Mouse (Mus musculus) hindlimb bud, embryonic 11.5 days (tissue): Measurements from ENCODE around the gene Ccno.

Experiments
- DNase-seq: peaks from one replicate; pipeline ENCODE4 v3.0.0-alpha.2; 2012; ENCODE audit warnings: low read depth, low spot score; ENCODE audit errors: extremely low spot score

Gene Ccno

DNA sequence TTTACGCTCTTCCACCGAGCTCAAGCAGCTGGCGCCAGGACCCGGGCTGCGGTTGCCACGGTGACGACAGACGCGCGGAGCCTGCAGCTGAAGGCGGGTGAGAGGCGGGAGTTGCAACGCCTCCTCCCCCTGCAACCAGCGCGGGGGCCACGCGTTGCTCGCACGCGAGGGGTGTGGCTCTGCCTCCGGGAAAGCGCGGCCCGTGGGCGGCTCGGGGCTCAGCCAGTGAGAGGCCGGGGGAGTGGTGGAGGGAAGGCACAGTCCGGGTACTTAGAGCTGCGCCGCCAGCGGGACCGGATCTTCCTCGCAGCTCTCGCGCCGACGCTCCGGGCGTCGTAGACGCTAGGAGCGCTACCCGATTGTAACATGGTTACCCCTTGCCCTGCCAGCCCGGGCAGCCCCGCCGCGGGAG lies at the start of gene Ccno:
Gene Ccno, plus strand, starts transcription at position 271 of the 412 bp plus-strand sequence.
- DNase-seq, result no peak

DNA sequence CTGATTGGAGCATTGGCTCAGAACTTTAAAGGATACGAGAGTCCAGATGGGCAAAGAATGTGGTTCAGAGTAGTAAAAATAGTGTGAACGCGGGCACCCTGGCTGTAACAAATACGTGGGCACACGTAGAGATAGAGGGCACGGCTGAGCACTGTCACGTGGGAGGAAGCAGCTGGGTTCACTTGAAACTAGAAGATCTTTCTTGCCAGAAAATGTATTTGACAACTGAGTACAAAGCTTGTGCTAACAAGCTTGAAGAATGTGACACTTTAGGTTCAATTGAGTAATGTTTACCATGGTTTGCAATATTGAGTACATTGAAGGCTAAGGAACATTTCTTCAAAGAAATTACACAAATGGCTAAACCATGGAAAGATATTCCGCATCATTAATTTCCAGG lies 49.5 kb upstream of the Ccno start:
- no peak for DNase-seq

DNA sequence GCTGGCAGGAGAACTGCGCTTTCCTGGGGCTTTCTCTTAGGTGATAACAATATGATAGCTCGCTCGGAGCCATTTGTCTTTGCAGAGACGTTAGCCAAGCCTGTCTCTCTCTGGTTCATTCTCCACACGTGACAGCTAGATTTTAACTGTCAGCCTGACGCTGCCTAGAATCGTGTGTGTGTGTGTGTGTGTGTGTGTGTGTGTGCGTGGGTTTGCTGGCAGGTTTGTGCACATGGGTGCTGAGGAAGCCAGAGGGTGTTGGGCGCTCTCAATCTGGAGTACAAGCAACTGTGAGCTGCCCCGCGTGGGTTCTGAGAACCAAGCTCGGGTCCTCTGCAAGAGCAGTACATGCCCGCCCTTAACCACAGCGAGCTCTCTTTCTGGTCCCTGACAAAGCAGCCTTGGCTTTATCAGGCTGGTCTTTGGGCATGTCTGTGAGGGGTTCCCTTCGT lies 45.7 kb upstream of the Ccno start:
- DNase-seq, result no peak

DNA sequence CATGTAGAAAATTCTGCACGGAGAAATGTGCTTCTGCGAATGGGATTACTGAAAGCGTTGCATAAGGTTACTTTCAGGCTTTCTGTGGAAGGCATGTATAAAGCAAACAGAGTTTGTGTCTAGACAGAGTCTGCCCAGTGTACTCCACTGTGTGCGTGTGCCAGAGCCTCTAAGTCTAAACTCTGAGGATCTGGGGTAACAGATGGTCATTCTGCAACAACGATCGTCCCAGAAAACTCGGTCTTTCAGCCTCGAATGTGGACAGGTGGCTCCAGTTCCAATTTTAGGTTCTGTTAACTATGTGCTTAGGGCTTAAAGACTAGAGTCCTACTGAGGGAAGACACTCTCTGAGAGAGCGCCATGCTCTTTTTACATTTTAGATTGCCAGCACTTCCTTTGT lies 42.3 kb upstream of the Ccno start:
- no peak for DNase-seq

DNA sequence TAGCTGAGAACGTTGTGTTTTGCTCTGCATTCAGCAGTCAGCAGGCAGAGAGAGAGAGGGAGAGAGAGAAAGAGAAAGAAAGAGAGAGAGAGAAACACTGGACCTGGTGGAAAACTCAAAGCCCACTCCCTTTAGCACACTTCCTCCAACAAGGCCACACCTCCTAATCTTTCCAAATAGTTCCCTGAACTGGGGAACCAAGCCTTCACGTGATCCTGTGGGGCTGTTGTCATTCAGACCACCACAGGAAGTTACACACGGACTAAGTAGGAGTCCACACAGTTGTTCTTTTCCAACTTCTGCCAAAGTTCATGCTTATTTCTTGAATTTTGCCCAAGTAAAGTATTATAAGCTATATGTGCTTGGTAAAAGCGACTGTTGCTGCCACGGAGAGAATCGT lies 41.7 kb upstream of the Ccno start:
- DNase-seq, result no peak

DNA sequence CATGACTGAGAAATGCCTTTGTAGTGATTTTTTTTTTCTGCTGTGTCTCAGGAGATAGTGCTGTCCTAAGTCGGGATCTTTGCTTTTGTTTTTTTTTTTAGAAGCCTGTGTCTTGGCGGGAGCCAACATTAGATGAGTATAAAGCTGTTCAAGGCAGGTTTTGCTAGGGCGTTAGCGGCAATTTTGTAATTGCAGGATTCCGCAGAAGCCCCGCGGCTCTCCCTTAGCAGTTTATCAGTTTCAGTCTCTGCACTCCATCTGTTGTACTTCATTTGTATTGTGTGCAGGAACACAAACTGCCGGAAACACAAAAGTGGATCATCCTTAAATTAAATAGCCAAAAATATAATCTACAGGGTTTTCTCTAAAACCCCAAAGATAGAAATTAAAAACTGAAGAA lies 33.5 kb upstream of the Ccno start:
- no peak for DNase-seq

DNA sequence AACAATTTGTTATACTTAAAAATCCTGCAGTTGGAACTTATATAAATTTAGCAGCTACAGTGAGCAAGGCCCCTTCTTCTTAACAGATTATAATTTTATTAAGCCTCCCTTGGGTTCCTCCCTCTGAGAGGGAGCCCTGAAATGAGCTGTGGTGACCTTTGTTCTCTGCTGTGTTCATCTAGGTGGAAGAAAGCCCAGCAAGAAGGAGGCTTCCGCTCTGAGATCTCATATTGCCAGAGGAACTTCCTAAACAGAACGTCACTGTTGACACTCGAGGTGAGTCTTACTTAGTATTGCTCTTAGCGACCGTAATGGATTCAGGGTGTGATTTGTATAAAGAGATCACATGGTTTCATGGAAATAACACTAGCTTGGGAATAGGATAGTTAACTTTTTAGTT lies 24.5 kb upstream of the Ccno start:
- DNase-seq, result no peak

DNA sequence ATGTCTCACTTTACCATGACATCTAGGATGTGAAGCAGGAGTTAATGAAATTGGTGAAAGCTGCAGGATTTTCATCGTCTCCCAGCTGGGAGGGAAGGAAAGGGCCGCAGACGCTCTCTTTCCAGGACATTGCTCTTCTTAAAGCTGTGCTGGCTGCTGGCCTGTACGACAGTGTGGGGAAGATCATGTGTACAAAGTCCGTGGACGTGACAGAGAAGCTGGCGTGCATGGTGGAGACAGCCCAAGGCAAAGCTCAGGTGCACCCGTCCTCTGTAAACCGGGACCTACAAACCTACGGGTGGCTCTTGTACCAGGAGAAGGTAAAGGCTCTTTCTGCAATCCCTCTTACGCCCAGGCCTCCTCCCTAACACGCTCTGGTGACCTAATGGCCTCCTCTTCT lies 23.2 kb upstream of the Ccno start:
- DNase-seq, result no peak

DNA sequence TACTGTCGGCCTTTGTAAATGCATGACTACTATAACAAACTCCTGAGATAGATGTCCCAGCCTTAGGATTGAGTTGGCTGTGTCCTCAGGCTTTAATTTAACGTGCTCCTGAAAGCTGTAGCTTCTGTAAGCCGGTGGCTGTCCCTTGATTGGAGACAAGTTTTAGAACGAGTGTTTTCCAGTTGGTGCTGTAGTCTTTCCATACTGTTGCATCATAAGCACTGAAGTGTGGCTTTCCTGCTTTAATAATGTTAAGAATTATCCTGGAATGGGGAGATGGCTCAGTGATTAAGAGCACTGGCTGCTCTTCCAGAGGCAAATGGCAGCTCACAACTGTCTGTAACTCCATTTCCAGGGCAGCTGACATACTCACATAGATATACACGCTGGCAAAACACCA lies 20.3 kb upstream of the Ccno start:
- no peak for DNase-seq

DNA sequence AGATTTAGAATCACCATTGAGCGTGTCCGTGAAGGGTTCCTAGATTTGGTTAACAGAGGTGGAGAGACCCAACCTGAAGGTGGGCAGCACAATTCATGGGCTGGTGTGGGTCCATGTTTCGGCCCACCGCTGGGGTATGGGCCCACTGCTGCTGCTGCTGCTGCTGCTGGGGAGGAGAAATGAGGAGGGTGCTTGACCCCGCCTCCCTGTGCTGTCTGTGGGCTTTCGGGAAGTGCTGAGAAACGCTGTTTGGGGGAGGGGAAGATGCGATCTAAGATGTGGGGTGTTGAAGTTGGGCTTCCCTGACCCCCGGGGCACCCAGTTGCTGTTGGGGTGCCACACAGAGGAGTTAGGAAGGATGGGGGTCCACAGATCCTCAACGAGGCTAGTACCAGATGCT lies 10.9 kb upstream of the Ccno start:
- DNase-seq, result no peak

DNA sequence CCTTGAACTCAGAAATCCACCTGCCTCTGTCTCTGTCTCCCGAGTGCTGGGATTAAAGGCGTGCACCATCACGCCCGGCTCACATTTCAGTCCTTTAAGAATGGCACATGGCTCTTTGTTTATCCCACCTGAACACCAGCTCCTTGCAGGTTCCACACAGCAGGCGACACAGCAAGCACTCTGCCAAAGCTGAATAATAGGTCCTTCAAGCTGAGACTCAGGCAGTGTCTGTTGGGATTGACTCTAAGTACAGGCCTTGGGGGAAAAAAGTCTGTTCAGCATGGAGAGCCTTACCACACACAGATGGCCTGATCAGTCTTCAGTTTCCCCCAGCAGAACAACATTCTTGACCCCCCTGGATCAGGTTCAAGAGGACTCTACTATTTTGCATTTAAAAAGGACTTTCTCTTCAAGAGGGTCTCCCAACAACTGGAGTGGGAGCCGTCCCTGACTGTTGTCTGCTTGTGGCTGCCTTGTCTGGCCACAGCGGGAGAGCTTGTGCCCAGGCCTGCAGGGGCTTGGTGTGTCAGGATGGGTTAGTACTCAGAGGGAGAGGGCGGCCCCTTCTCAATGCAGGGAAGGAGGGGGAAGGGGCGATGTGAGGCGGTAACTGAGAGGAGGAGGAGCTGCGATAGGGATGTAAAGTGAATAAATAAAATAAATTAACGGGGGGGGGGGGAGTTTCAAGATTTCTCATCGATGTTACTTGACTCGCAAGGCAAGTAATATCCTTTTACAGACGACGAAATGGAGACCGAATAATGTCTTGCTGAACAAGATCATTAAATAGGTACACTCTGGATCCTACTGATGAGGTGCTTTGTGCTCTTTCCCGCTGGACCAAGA lies 1.8 kb upstream of the Ccno start:
- DNase-seq, result no peak

DNA sequence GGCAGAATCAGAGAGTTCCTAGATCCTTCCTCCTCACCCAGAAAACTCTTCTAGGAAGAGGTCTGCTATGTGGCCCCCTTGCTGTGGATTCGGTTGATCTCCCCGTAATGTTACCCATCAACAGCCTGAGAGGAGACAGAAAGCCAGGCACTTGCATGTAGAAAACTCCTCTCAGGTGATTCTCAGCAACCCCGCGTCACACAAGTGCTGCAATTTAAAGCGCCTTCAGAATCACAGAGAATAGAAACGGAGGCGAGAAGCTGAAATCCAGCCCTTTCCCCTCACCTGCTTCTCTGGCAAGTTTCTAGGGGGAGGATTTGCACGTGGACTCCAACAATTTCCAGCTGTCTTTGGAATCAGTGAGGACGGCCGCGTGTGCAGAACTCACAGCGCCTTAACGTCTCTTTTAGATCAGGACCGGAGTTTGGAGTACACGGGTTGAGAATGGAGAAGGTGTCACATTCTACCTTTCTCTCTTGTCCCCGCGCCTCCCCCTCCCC lies 1.1 kb upstream of the Ccno start:
- no peak for DNase-seq

DNA sequence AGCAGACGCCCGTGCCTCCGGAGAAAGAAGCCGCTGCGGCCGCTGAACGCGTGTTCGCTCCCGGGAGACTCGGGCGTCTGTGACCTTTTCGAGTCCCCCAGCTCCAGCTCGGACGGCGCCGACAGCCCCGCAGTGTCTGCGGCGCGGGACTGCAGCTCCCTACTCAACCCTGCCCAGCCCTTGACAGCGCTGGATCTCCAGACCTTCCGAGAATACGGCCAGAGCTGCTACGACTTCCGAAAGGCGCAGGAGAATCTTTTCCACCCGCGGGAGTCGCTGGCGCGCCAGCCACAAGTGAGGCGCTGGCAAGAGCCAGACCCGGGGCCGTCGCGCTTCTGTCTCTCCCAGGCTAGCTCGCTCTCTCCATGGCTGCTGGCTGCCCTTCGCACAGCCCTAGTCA lies 389 bp downstream of the Ccno start:
- DNase-seq, result no peak

DNA sequence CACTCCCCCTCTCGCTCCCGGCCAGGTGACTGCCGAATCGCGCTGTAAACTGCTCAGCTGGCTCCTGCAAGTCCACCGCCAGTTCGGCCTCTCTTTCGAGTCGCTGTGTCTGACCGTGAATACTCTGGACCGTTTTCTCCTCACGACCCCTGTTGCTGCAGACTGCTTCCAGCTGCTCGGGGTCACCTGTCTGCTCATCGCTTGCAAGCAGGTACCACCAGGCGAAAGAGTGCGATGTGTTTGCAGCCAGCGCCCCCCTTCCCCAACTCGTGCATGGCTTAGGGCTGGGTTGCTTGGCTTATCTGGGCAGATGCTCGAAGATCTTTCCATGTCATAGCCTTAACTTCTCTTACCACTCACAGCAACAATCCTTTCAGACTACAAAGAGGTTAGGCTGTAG lies 1.3 kb downstream of the Ccno start:
- no peak for DNase-seq

DNA sequence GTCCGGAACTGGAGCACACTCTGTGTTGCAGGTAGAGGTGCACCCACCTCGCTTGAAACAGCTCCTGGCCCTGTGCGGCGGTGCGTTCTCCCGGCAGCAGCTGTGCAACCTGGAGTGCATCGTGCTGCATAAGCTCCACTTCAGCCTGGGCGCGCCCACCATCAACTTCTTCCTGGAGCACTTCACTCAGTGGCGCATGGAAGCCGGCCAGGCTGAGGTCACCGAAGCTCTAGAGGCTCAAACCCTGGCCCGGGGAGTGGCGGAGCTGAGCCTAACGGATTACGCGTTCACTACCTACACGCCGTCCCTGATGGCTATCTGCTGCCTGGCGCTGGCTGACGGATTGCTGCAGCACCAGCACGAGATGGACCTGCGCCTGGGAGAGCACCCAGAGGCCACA lies 1.9 kb downstream of the Ccno start:
- no peak for DNase-seq

DNA sequence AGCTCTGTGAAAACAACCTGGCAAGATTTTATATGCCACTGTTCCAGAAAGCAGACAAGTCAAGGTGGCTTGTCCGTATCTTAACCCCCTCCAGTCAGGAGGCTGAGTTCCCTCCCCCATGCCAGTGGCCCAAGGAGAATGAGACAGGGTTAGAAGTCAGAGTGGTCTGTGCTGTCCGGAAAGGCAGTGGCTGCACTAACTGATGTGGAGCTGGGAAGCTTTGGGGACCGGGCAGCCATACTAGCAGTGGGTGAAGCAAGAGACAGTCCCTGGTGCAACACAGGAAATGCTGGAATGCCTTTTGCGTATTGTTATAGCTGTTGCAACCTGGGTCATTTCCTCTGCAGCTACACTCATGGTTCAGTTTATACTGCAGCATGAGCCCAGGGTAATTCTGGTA lies 2.7 kb downstream of the Ccno start:
- no peak for DNase-seq

DNA sequence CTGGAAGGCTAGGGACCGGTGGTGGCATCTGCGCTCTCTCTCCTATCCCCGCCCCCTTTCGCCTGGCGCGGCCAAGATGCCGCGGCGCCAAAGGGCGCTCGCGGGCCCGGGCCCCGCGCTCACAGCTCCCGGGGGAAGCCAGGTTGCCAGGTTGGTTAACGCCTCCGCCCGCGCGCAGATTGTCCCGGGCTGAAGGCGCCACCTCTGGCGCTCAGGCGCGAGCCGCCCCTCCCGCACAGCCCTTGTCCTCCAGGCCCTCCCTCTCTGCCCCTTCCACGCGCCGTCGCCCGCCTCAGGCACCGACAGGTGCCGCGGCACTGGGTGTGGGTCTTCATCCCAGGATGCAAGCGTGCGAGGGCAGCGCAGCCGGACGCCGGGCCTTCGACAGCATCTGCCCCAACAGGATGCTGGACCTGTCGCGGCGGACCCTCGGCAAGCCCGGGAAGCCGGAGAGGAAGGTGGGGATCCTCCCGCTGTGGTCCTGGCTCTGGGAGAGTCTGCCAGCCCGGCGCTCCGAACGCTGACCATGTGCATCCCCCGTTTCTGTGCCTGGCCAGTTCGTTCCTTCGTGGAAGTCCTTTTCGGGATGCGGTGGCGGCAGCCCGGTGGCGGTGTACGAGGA lies 6.0 kb downstream of the Ccno start, which contains the start of gene Mcidas:
Gene Mcidas, plus strand, starts transcription at position 315 of the 622 bp plus-strand sequence.
- DNase-seq, result no peak

DNA sequence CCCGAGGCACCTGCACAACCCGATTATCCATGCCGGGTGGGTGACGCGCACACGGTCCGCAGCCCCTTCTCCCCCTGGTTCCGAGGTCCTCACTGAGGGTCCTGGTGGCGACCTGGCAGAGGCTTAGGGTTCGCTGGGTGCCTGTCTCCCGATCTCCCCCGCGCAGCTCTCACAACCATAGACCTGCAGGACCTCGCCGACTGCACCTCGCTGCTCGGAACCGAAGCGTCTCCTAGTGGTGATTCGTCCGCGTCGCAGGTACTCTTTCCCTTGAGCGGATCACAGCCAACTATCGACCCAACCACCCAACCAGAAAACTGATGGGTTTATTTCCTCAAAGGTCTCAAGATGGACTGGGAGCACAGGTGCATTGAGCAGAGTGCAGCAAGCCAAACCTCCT lies 6.6 kb downstream of the Ccno start:
- no peak for DNase-seq

DNA sequence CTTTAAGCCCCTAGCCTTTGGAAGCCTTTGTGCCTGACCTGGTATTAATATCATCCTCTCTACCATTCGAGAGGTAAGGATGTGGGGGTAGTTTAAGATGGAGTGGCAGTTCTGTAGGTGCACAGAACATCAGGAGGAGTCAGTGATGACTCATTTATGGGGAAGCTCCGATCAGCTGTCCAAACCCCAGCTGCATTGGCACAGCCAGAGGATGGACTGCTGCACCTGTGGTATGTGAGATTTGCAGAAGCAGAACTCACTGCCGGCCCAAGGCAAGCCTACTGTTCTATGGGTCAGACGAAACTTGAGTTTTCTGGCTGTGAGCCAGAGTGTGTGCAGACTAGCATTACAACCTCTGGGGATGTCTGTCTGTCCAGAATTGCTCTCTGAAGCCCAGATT lies 8.8 kb downstream of the Ccno start:
- DNase-seq, result no peak

DNA sequence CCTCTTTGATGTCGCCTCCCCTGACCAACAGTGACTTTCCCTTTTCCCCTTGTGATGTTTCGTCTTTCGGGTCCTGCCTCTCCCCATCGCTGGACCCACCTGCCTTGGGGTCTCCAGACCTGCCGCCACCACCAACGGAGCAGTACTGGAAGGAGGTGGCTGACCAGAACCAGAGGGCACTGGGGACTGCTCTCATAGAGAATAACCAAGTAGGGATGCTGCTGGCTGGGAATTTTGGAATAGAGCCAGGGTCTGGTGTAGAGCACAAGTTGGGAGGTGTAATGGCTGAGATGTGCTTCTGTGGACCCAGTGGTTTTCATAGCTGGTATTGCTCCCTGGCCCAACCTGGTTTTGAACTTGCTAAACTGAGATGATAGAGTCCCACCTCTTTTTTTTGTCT lies 9.8 kb downstream of the Ccno start:
- no peak for DNase-seq

DNA sequence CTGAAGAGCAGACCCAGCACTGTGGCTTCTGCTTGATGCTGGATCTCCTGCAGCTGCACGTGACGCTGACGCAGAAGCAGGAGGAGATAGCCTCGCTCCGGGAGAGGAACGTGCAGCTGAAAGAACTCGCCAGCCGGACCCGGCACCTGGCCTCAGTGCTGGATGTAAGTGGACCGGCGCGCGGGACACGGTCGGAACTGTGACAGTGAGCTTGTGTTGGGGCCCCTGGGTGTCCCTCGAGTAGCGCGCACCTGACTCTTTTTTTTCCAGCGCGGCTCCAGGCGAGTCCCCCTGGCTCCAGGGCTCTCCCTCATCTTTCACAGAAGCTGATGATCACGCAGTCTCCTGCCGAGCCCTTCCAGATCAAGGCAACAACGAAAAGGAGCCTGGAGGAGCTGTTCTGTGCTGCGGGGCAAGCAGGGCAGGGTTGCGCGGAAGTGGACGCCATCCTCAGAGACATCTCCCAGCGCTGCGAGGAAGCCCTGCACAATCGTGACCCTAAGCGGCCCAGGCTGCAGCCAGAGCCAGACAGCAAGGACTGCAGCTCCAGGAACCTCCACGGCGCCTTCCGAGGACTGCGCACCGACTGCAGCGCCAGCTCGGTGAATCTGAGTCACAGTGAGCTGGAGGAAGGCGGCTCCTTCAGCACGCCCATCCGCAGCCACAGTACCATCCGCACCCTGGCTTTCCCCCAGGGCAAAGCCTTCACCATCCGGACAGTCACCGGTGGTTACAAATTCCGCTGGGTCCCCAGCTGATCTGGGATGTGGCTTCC lies 11.0 kb downstream of the Ccno start:
- DNase-seq, result no peak

DNA sequence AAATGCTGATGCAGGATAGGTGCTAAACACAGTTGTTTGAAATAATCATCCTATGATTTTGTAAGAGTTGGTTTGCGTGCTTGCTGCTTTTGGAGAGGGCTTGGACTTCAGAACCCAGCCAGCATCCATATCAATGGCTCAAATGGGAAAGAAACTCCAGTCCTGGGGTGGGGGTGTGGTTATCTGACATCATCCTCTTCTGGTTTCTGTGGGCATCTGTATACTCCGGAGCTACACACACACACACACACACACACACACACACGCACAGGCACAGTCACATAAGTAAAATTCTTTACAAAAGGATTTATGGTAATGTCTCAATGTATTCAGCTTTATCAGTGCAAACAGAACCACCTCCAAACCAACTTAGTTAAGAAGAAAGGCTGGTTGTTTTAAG lies 12.5 kb downstream of the Ccno start:
- DNase-seq, result no peak
